In genomic region chr10:63429380-63429779, GRCm38 (mm10) we compare ENCODE assay signal across 8 mouse cellular contexts. TPM values are rescaled to one million over a fixed set of nuclear protein-coding genes. Genes with fewer than 3 reads are reported as not detected.
DNase-seq lines count a peak whose midpoint lies in the region; ATAC-seq and TF ChIP-seq lines count a peak whose summit lies in the region.

No protein-coding gene starts in this region.

- peak overlapping the region; percentile 54 for H3K9ac ChIP-seq in hindbrain, postnatal 0 days (replicated peaks; ENCODE audit: low read length)

- no peaks in the 10 kb centered on the region for H3K27me3 ChIP-seq in hindbrain, postnatal 0 days (ENCODE audit: insufficient read depth, low read length)

- 0% methylated on average over 34 of the region's 34 CpGs for WGBS in hindbrain, postnatal 0 days

- intact Hi-C loops in gastrocnemius, adult 2 months (cut with DNase I), result loop anchor here (1.0 to 5.0 kb wide), 2 partner anchors 42 to 49 kb away; no protein-coding TSS in a partner anchor
- intact Hi-C loops in left cerebral cortex, adult 2 months (cut with DNase I), result loop anchor here (2.0 to 10.0 kb wide), 4 partner anchors 47 to 655 kb away; partner anchors contain the start of gene Dnajc12

- ATAC-seq in common myeloid progenitor, adult 5-6 weeks (replicated peaks; ENCODE audit: low read depth, poor library complexity, severe bottlenecking), result peak; percentile 83
- peak; percentile 95 for ATAC-seq in hindbrain, postnatal 0 days
- ATAC-seq in megakaryocyte, adult 5-6 weeks (ENCODE audit: poor library complexity, severe bottlenecking), result peak; percentile 88

- no peaks in the 10 kb centered on the region for H3K36me3 ChIP-seq in hindbrain, postnatal 0 days (ENCODE audit: insufficient read depth, low read length)

- peak overlapping the region; percentile 85 for H3K4me3 ChIP-seq in gastrocnemius, adult 2 months
- peak overlapping the region; percentile 63 for H3K4me3 ChIP-seq in hindbrain, postnatal 0 days (ENCODE audit: low read length)
- H3K4me3 ChIP-seq in left cerebral cortex, adult 2 months, result peak overlapping the region; percentile 93

- no peaks in the 10 kb centered on the region for H3K9me3 ChIP-seq in hindbrain, postnatal 0 days (ENCODE audit: low read length)

- TF ChIP-seq CTCF in gastrocnemius, adult 2 months (IDR thresholded peaks at IDR 0.05), result no peak
- no peak for TF ChIP-seq CTCF in hindbrain, postnatal 0 days (IDR thresholded peaks at IDR 0.05; ENCODE audit: low read depth)
- no peak for TF ChIP-seq CTCF in left cerebral cortex, adult 2 months (IDR thresholded peaks at IDR 0.05)

- H3K27ac ChIP-seq in gastrocnemius, adult 2 months, result peak overlapping the region; percentile 86
- peak overlapping the region; percentile 81 for H3K27ac ChIP-seq in hindbrain, postnatal 0 days
- H3K27ac ChIP-seq in left cerebral cortex, adult 2 months, result peak overlapping the region; percentile 58

- H3K4me1 ChIP-seq in hindbrain, postnatal 0 days (ENCODE audit: insufficient read depth, low read length), result no peaks in the 10 kb centered on the region

- peak overlapping the region; percentile 71 for H3K4me2 ChIP-seq in hindbrain, postnatal 0 days (ENCODE audit: low read depth, low read length)

- DNase-seq in ZHBTc4 (ENCODE audit: low read depth, low spot score), result peak; percentile 97
- peak; percentile 94 for DNase-seq in gastrocnemius, adult 2 months
- peak; percentile 96 for DNase-seq in hindbrain, postnatal 0 days (ENCODE audit: low spot score)
- DNase-seq in left cerebral cortex, adult 2 months (ENCODE audit: extremely low spot score in 1 of 2, low spot score in 2 of 2), result peak; percentile 98 to 100
- DNase-seq in right cerebral cortex, adult 2 months (ENCODE audit: low spot score in 2 of 2), result peak; percentile 100
- peak; percentile 98 for DNase-seq in urinary bladder, postnatal 14 days (ENCODE audit: low spot score)

RNA-seq across cellular contexts. Expression of gene Ctnna3, which starts 0.5 kb away (rescaled TPM):
- not detected in 2 replicates for total RNA-seq in common myeloid progenitor, adult 5-6 weeks (2017)
- 10 to 100 TPM; 11.8 to 22.7 TPM for total RNA-seq in gastrocnemius, adult 2 months (2021)
- total RNA-seq in hindbrain, postnatal 0 days (2014; rRNA removed), result 2.1 and 2.9 TPM in 2 replicates
- polyA plus RNA-seq in hindbrain, postnatal 0 days (2015; fragmentation: Nextera tagmentation; extraction: Ambion mirVana), result 1.0 and 1.3 TPM in 2 replicates
- 1 to 10 TPM; 2.1 to 2.2 TPM for total RNA-seq in left cerebral cortex, adult 2 months (2021)
- total RNA-seq in megakaryocyte, adult 5-6 weeks (2015), result not detected in 2 replicates
- total RNA-seq in megakaryocyte, adult 5-6 weeks (2017), result not detected in 2 replicates

RNA-seq across cellular contexts. Expression of gene Gm7075, which starts 7.8 kb away (rescaled TPM):
- total RNA-seq in common myeloid progenitor, adult 5-6 weeks (2017), result not detected in 2 replicates
- total RNA-seq in gastrocnemius, adult 2 months (2021), result not detected
- total RNA-seq in hindbrain, postnatal 0 days (2014; rRNA removed), result not detected in 2 replicates
- polyA plus RNA-seq in hindbrain, postnatal 0 days (2015; fragmentation: Nextera tagmentation; extraction: Ambion mirVana), result not detected in 2 replicates
- not detected for total RNA-seq in left cerebral cortex, adult 2 months (2021)
- total RNA-seq in megakaryocyte, adult 5-6 weeks (2015), result not detected in 2 replicates
- total RNA-seq in megakaryocyte, adult 5-6 weeks (2017), result not detected in 2 replicates

RNA-seq across cellular contexts. Expression of gene Dnajc12, which starts 47.1 kb away (rescaled TPM):
- total RNA-seq in common myeloid progenitor, adult 5-6 weeks (2017), result 2.0 and 6.6 TPM in 2 replicates
- total RNA-seq in gastrocnemius, adult 2 months (2021), result 10 to 100 TPM; 15.7 to 15.8 TPM
- 6.6 and 8.4 TPM in 2 replicates for total RNA-seq in hindbrain, postnatal 0 days (2014; rRNA removed)
- polyA plus RNA-seq in hindbrain, postnatal 0 days (2015; fragmentation: Nextera tagmentation; extraction: Ambion mirVana), result 23.4 and 24.2 TPM in 2 replicates
- 10 to 100 TPM; 23.0 to 24.0 TPM for total RNA-seq in left cerebral cortex, adult 2 months (2021)
- total RNA-seq in megakaryocyte, adult 5-6 weeks (2015), result 5.1 and 7.1 TPM in 2 replicates
- 0.69 and 1.7 TPM in 2 replicates for total RNA-seq in megakaryocyte, adult 5-6 weeks (2017)

RNA-seq across cellular contexts. Expression of gene Sirt1, which starts 47.9 kb away (rescaled TPM):
- 44.8 and 53.1 TPM in 2 replicates for total RNA-seq in common myeloid progenitor, adult 5-6 weeks (2017)
- 1 to 10 TPM; 8.0 to 9.2 TPM for total RNA-seq in gastrocnemius, adult 2 months (2021)
- total RNA-seq in hindbrain, postnatal 0 days (2014; rRNA removed), result 11.0 and 12.6 TPM in 2 replicates
- polyA plus RNA-seq in hindbrain, postnatal 0 days (2015; fragmentation: Nextera tagmentation; extraction: Ambion mirVana), result 3.2 and 3.5 TPM in 2 replicates
- 10 to 100 TPM; 14.0 to 14.6 TPM for total RNA-seq in left cerebral cortex, adult 2 months (2021)
- 34.2 and 40.8 TPM in 2 replicates for total RNA-seq in megakaryocyte, adult 5-6 weeks (2015)
- total RNA-seq in megakaryocyte, adult 5-6 weeks (2017), result 39.1 and 49.8 TPM in 2 replicates

Comparison
In these comparisons a context has a peak if more than half of its experiments do, and no peak if none do; other contexts are left out.
1. Peak in every context shown above with its lines: DNase-seq, ATAC-seq, H3K4me3 ChIP-seq and H3K27ac ChIP-seq.